Mouse (Mus musculus): ENCODE measurements around the gene Epb41l1. TPM values are rescaled to one million over a fixed set of nuclear protein-coding genes. Genes with fewer than 3 reads are reported as not detected.

Epb41l1 gene
- polyA plus RNA-seq, 1 experiment = 4.0 TPM

GRCm38 (mm10) chr2:156470938-156471337 lies 50.2 kb downstream of the Epb41l1 start:
- Histone ChIP-seq H3K27ac (ENCODE audit: control insufficient read depth, insufficient read depth, low read depth, low read length) (no peak overlapping the region), H3K27me3 (ENCODE audit: control insufficient read depth, insufficient read depth, low read length) (no peaks in the 10 kb centered on the region), H3K36me3 (ENCODE audit: control insufficient read depth, insufficient read depth, low read length) (no peaks in the 10 kb centered on the region), H3K4me1 (ENCODE audit: control insufficient read depth, insufficient read depth, low read length) (peaks cover 11% of the 10 kb centered on the region), H3K4me3 (ENCODE audit: control insufficient read depth, low read depth, low read length) (no peak overlapping the region)
- TF ChIP-seq POLR2A (IDR thresholded peaks at IDR 0.05; ENCODE audit: control insufficient read depth, low read depth, low read length) = no peak
- TF ChIP-seq CTCF (IDR thresholded peaks at IDR 0.05; ENCODE audit: control insufficient read depth, insufficient read depth, insufficient replicate concordance, low read depth, low read length) = no peak

GRCm38 (mm10) chr2:156472336-156472735 lies 51.6 kb downstream of the Epb41l1 start:
- no peaks in the 10 kb centered on the region for H3K36me3 ChIP-seq (ENCODE audit: control insufficient read depth, insufficient read depth, low read length)
- TF ChIP-seq CTCF (IDR thresholded peaks at IDR 0.05; ENCODE audit: control insufficient read depth, insufficient read depth, insufficient replicate concordance, low read depth, low read length) (no peak), POLR2A (IDR thresholded peaks at IDR 0.05; ENCODE audit: control insufficient read depth, low read depth, low read length) (no peak)
- no peaks in the 10 kb centered on the region for H3K27me3 ChIP-seq (ENCODE audit: control insufficient read depth, insufficient read depth, low read length)
- H3K4me1 ChIP-seq (ENCODE audit: control insufficient read depth, insufficient read depth, low read length) = peaks cover 19% of the 10 kb centered on the region
- H3K27ac ChIP-seq (ENCODE audit: control insufficient read depth, insufficient read depth, low read depth, low read length) = no peak overlapping the region
- no peak overlapping the region for H3K4me3 ChIP-seq (ENCODE audit: control insufficient read depth, low read depth, low read length)

GRCm38 (mm10) chr2:156473696-156474095 lies 53.0 kb downstream of the Epb41l1 start:
- H3K27me3 ChIP-seq (ENCODE audit: control insufficient read depth, insufficient read depth, low read length) = no peaks in the 10 kb centered on the region
- no peak overlapping the region for H3K27ac ChIP-seq (ENCODE audit: control insufficient read depth, insufficient read depth, low read depth, low read length)
- H3K36me3 ChIP-seq (ENCODE audit: control insufficient read depth, insufficient read depth, low read length) = no peaks in the 10 kb centered on the region
- H3K4me3 ChIP-seq (ENCODE audit: control insufficient read depth, low read depth, low read length) = no peak overlapping the region
- TF ChIP-seq POLR2A (IDR thresholded peaks at IDR 0.05; ENCODE audit: control insufficient read depth, low read depth, low read length) (no peak), CTCF (IDR thresholded peaks at IDR 0.05; ENCODE audit: control insufficient read depth, insufficient read depth, insufficient replicate concordance, low read depth, low read length) (no peak)
- peaks cover 19% of the 10 kb centered on the region for H3K4me1 ChIP-seq (ENCODE audit: control insufficient read depth, insufficient read depth, low read length)

- Histone ChIP-seq H3K4me3 (ENCODE audit: control insufficient read depth, low read depth, low read length) (no peak overlapping the region), H3K36me3 (ENCODE audit: control insufficient read depth, insufficient read depth, low read length) (no peaks in the 10 kb centered on the region), H3K27me3 (ENCODE audit: control insufficient read depth, insufficient read depth, low read length) (no peaks in the 10 kb centered on the region), H3K4me1 (ENCODE audit: control insufficient read depth, insufficient read depth, low read length) (peaks cover 19% of the 10 kb centered on the region), H3K27ac (ENCODE audit: control insufficient read depth, insufficient read depth, low read depth, low read length) (no peak overlapping the region)
- TF ChIP-seq CTCF (IDR thresholded peaks at IDR 0.05; ENCODE audit: control insufficient read depth, insufficient read depth, insufficient replicate concordance, low read depth, low read length) (no peak), POLR2A (IDR thresholded peaks at IDR 0.05; ENCODE audit: control insufficient read depth, low read depth, low read length) (no peak)
These were observed 53.4 kb downstream of the Epb41l1 start for GRCm38 (mm10) chr2:156474111-156474510.

- peaks cover 19% of the 10 kb centered on the region for H3K4me1 ChIP-seq (ENCODE audit: control insufficient read depth, insufficient read depth, low read length)
- TF ChIP-seq CTCF (IDR thresholded peaks at IDR 0.05; ENCODE audit: control insufficient read depth, insufficient read depth, insufficient replicate concordance, low read depth, low read length) (no peak), POLR2A (IDR thresholded peaks at IDR 0.05; ENCODE audit: control insufficient read depth, low read depth, low read length) (no peak)
- H3K4me3 ChIP-seq (ENCODE audit: control insufficient read depth, low read depth, low read length) = peak overlapping the region; percentile 78
- no peak overlapping the region; the same call in 1 of the 2 replicates for H3K27ac ChIP-seq (ENCODE audit: control insufficient read depth, insufficient read depth, low read depth, low read length)
- H3K27me3 ChIP-seq (ENCODE audit: control insufficient read depth, insufficient read depth, low read length) = no peaks in the 10 kb centered on the region
- H3K36me3 ChIP-seq (ENCODE audit: control insufficient read depth, insufficient read depth, low read length) = no peaks in the 10 kb centered on the region
These were observed 54.2 kb downstream of the Epb41l1 start for GRCm38 (mm10) chr2:156474891-156475284.

- H3K36me3 ChIP-seq (ENCODE audit: control insufficient read depth, insufficient read depth, low read length) = no peaks in the 10 kb centered on the region
- H3K27me3 ChIP-seq (ENCODE audit: control insufficient read depth, insufficient read depth, low read length) = no peaks in the 10 kb centered on the region
- H3K4me3 ChIP-seq (ENCODE audit: control insufficient read depth, low read depth, low read length) = peak overlapping the region; percentile 78
- H3K27ac ChIP-seq (ENCODE audit: control insufficient read depth, insufficient read depth, low read depth, low read length) = no peak overlapping the region; the same call in 1 of the 2 replicates
- peaks cover 19% of the 10 kb centered on the region for H3K4me1 ChIP-seq (ENCODE audit: control insufficient read depth, insufficient read depth, low read length)
- TF ChIP-seq CTCF (IDR thresholded peaks at IDR 0.05; ENCODE audit: control insufficient read depth, insufficient read depth, insufficient replicate concordance, low read depth, low read length) = no peak
- TF ChIP-seq POLR2A (IDR thresholded peaks at IDR 0.05; ENCODE audit: control insufficient read depth, low read depth, low read length) = peak; percentile 13; the same call in 1 of the 2 replicates
These were observed 54.8 kb downstream of the Epb41l1 start for GRCm38 (mm10) chr2:156475285-156476110.

GRCm38 (mm10) chr2:156476111-156476747 lies 55.5 kb downstream of the Epb41l1 start:
- Histone ChIP-seq H3K27me3 (ENCODE audit: control insufficient read depth, insufficient read depth, low read length) (no peaks in the 10 kb centered on the region), H3K27ac (ENCODE audit: control insufficient read depth, insufficient read depth, low read depth, low read length) (no peak overlapping the region), H3K4me3 (ENCODE audit: control insufficient read depth, low read depth, low read length) (peak overlapping the region; percentile 78), H3K36me3 (ENCODE audit: control insufficient read depth, insufficient read depth, low read length) (no peaks in the 10 kb centered on the region), H3K4me1 (ENCODE audit: control insufficient read depth, insufficient read depth, low read length) (peaks cover 19% of the 10 kb centered on the region)
- TF ChIP-seq POLR2A (IDR thresholded peaks at IDR 0.05; ENCODE audit: control insufficient read depth, low read depth, low read length) = no peak
- TF ChIP-seq CTCF (IDR thresholded peaks at IDR 0.05; ENCODE audit: control insufficient read depth, insufficient read depth, insufficient replicate concordance, low read depth, low read length) = no peak
